Mouse (Mus musculus): ENCODE measurements around the gene Ccnd3. TPM values are rescaled to one million over a fixed set of nuclear protein-coding genes. Genes with fewer than 3 reads are reported as not detected.

The Ccnd3 gene
- polyA plus RNA-seq (2014; fragmentation: Nextera tagmentation; extraction: Ambion mirVana): 60.6 and 67.2 TPM in 2 replicates

DNA sequence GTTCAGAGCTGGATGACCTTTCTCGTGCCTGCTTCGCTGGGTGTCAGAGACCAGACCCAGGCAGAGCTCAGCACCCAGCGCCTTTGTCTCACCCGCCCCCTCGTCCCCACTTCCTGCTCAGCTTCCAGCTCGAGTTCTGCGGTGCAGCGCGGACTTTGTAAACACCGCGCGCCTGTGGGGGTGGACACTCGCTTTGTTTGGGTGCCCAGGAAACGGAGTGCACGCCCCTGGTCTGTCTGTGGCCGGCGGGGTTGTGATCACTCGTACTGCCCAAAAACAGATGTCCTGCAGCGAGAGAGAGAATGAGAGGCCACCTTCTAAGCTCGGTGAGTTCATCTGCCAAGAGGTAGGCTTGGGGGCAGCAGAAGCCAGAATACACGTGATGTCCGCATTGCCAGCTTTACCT, at the start of gene Ccnd3:
TSS of gene Ccnd3 (plus strand) at position 111 of the 406 bp plus-strand sequence.
- Histone ChIP-seq H3K9me3 (replicated peaks; ENCODE audit: control insufficient read depth, low read length) (no peaks in the 10 kb centered on the region), H3K36me3 (ENCODE audit: control insufficient read depth, insufficient read depth, low read length) (peaks cover 10% of the 10 kb centered on the region; the same call in 1 of the 2 replicates), H3K4me1 (ENCODE audit: control insufficient read depth, insufficient read depth, low read length) (peaks cover 7% of the 10 kb centered on the region), H3K9ac (ENCODE audit: low read length) (peak within 1 kb of the TSS; percentile 56), H3K27ac (ENCODE audit: low read depth, low read length) (no peak within 1 kb of the TSS), H3K4me3 (ENCODE audit: low read depth, low read length) (peak within 1 kb of the TSS; percentile 19), H3K27me3 (replicated peaks; ENCODE audit: control insufficient read depth, insufficient read depth, low read length) (no peaks in the 10 kb centered on the region), H3K4me2 (ENCODE audit: low read length) (peak within 1 kb of the TSS; percentile 51)
- DNase-seq (ENCODE audit: low spot score) (peak; percentile 28), ATAC-seq (no peak)
- 2% methylated on average over 22 of the region's 22 CpGs for WGBS

DNA sequence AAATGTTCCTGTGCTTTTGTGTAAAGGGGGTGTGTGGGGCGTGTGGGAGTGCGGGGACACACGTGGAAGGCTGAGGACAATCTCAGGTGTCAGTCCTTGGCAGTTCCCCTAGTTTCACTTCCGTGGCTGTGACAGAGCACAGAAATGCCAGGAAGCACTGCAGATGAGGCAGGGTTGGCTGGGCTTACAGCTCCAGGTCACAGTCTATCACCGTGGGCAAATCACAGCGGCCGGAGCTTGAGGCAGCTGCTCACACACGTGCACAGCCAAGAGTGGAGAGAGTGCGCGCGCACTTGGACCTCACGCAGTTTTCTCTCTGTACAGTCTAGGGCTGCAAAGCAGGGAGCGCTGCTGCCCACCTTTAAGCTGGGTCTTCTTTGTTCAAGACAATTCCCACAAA, 46.5 kb upstream of the Ccnd3 start:
- ATAC-seq (no peak), DNase-seq (ENCODE audit: low spot score) (no peak)
- 77% methylated on average over 13 of the region's 13 CpGs for WGBS
- H3K4me3 ChIP-seq (ENCODE audit: low read depth, low read length): no peak overlapping the region
- H3K36me3 ChIP-seq (ENCODE audit: control insufficient read depth, insufficient read depth, low read length): no peaks in the 10 kb centered on the region
- H3K4me1 ChIP-seq (ENCODE audit: control insufficient read depth, insufficient read depth, low read length): no peaks in the 10 kb centered on the region
- H3K27ac ChIP-seq (ENCODE audit: low read depth, low read length): no peak overlapping the region
- no peak overlapping the region for H3K9ac ChIP-seq (ENCODE audit: low read length)
- H3K27me3 ChIP-seq (replicated peaks; ENCODE audit: control insufficient read depth, insufficient read depth, low read length): no peaks in the 10 kb centered on the region
- H3K9me3 ChIP-seq (replicated peaks; ENCODE audit: control insufficient read depth, low read length): no peaks in the 10 kb centered on the region
- no peak overlapping the region for H3K4me2 ChIP-seq (ENCODE audit: low read length)

DNA sequence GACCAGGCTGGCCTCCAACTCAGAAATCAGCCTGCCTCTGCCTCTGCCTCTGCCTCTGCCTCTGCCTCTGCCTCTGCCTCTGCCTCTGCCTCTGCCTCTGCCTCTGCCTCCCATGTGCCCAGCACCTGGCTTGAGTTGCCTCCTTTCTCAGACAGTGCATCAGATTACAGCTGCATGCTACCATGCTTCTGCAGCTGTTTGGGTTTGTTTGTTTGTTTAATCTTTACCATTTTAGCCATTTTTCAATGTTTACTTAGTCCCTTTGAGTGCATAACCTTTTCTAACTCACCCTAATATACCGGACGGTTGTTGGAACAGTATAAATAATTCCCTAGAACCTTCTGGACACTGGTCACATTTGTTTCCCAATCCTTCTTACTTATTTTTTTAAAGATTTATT, 45.9 kb upstream of the Ccnd3 start:
- Histone ChIP-seq H3K9me3 (replicated peaks; ENCODE audit: control insufficient read depth, low read length) (no peaks in the 10 kb centered on the region), H3K36me3 (ENCODE audit: control insufficient read depth, insufficient read depth, low read length) (no peaks in the 10 kb centered on the region), H3K4me1 (ENCODE audit: control insufficient read depth, insufficient read depth, low read length) (no peaks in the 10 kb centered on the region), H3K27ac (ENCODE audit: low read depth, low read length) (no peak overlapping the region), H3K4me2 (ENCODE audit: low read length) (no peak overlapping the region), H3K4me3 (ENCODE audit: low read depth, low read length) (no peak overlapping the region), H3K27me3 (replicated peaks; ENCODE audit: control insufficient read depth, insufficient read depth, low read length) (no peaks in the 10 kb centered on the region), H3K9ac (ENCODE audit: low read length) (no peak overlapping the region)
- 94% methylated on average over 2 of the region's 2 CpGs for WGBS
- no peak for ATAC-seq
- no peak for DNase-seq (ENCODE audit: low spot score)

DNA sequence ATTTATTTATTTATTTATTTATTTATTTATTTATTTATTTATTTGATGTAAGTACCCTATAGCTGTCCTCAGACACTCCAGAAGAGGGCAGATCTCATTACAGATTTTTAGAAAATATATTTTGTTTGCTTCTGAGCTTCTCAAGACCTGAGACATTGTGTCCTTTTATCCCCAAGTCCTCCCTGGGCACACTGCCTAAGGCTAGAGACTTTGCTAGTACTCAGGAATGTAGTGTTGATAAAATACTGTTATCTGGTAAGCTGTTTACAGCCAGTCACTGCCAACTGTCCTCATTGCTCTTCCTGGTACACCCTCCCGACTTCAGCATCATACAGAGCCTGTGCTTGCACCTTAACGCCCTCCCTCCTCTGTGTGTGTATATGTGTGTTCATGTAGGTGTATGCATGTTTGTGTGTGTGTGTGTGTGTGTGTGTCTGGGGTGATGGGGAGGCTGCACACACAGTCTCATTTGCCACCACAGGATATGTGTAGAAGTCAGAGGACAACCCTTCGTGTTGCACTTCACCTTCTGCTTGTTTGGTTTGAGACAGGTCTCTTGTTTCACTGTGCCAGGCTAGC, 45.4 kb upstream of the Ccnd3 start:
- H3K36me3 ChIP-seq (ENCODE audit: control insufficient read depth, insufficient read depth, low read length): no peaks in the 10 kb centered on the region
- H3K4me1 ChIP-seq (ENCODE audit: control insufficient read depth, insufficient read depth, low read length): no peaks in the 10 kb centered on the region
- no peak overlapping the region for H3K27ac ChIP-seq (ENCODE audit: low read depth, low read length)
- H3K4me3 ChIP-seq (ENCODE audit: low read depth, low read length): no peak overlapping the region
- H3K9me3 ChIP-seq (replicated peaks; ENCODE audit: control insufficient read depth, low read length): no peaks in the 10 kb centered on the region
- no peaks in the 10 kb centered on the region for H3K27me3 ChIP-seq (replicated peaks; ENCODE audit: control insufficient read depth, insufficient read depth, low read length)
- H3K4me2 ChIP-seq (ENCODE audit: low read length): no peak overlapping the region
- DNase-seq (ENCODE audit: low spot score) (no peak), ATAC-seq (no peak)
- H3K9ac ChIP-seq (ENCODE audit: low read length): no peak overlapping the region
- 67% methylated on average over 3 of the region's 3 CpGs for WGBS

DNA sequence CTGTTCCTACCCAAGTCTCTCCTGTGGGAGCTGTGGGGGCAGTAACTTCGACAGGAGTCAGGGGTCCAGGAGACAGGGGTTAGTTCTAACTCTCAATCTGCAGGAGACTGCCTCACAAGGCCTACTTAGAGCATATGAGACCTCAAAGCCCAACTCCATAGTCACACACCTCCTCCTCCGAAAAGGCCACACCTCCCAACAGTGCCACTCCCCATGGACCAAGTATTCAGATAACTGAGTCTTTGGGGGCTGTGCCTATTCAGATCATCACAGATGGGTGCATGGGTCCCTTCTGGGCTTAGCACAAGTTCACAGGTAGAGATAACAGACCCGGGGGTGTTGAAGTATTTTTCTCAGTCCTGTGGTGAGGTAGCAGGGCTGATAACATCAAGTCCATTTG, 43.2 kb upstream of the Ccnd3 start:
- no peak overlapping the region for H3K4me2 ChIP-seq (ENCODE audit: low read length)
- no peaks in the 10 kb centered on the region for H3K36me3 ChIP-seq (ENCODE audit: control insufficient read depth, insufficient read depth, low read length)
- DNase-seq (ENCODE audit: low spot score) (no peak), ATAC-seq (no peak)
- H3K27ac ChIP-seq (ENCODE audit: low read depth, low read length): no peak overlapping the region
- H3K27me3 ChIP-seq (replicated peaks; ENCODE audit: control insufficient read depth, insufficient read depth, low read length): 0 out of 2 replicates have a peak, but pooled peaks cover 7% of the 10 kb centered on the region
- no peak overlapping the region for H3K4me3 ChIP-seq (ENCODE audit: low read depth, low read length)
- no peaks in the 10 kb centered on the region for H3K4me1 ChIP-seq (ENCODE audit: control insufficient read depth, insufficient read depth, low read length)
- no peak overlapping the region for H3K9ac ChIP-seq (ENCODE audit: low read length)
- 78% methylated on average over 3 of the region's 3 CpGs for WGBS
- no peaks in the 10 kb centered on the region for H3K9me3 ChIP-seq (replicated peaks; ENCODE audit: control insufficient read depth, low read length)

DNA sequence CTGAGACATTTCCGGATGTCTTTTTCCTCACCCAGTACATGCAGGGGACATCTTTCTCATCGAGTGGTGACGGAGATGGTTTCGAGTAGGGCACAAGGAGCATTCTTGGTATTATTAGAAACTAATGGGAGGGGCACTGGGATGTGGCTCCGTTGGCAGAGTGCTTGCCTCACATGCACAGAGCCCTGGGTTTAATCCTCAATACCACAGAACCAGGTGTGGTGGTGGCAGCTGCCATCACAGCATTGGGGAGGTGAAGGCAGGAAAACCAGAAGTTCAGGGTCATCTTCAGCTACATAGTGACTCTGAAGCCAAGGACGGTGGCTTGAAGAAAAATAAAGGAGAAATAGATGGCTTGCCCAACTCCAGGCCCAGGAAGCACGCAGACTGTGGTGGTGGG, 42.6 kb upstream of the Ccnd3 start:
- Histone ChIP-seq H3K4me1 (ENCODE audit: control insufficient read depth, insufficient read depth, low read length) (no peaks in the 10 kb centered on the region), H3K36me3 (ENCODE audit: control insufficient read depth, insufficient read depth, low read length) (no peaks in the 10 kb centered on the region), H3K4me3 (ENCODE audit: low read depth, low read length) (no peak overlapping the region), H3K27me3 (replicated peaks; ENCODE audit: control insufficient read depth, insufficient read depth, low read length) (peaks cover 12% of the 10 kb centered on the region), H3K27ac (ENCODE audit: low read depth, low read length) (no peak overlapping the region), H3K9me3 (replicated peaks; ENCODE audit: control insufficient read depth, low read length) (no peaks in the 10 kb centered on the region), H3K4me2 (ENCODE audit: low read length) (no peak overlapping the region), H3K9ac (ENCODE audit: low read length) (no peak overlapping the region)
- WGBS: 85% methylated on average over 7 of the region's 7 CpGs
- DNase-seq (ENCODE audit: low spot score) (no peak), ATAC-seq (no peak)

DNA sequence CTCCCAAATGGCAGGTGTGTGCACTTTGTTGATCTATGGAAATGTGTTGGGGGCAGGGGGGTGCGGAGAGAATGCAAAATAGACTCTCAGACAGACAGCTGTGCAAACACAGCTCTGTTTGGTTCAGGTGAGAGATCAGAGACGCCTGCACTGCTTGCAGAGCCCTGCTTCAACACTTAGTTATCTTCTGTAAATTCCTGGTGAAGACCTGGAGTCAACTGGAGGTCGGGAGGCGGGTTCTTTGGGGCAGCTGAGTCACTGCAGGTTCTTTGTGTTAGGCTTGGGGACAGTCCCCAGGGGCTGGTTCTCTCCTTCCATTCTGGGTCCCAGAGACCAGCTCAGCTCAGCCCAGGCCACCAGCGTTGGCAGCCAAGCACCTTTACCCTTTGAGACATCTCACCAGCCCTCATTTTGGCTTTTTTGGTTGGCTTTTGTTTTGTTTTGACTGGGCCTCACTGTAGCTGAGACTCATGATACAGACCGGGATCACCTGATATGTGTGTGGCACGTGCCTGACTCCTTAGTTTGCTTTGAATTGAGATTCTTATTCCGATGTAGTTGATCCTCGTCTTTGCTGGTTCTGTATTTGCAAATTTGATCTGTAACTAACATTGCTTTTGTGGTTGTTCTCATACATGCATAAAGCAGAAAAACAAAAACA, 42.0 kb upstream of the Ccnd3 start:
- Histone ChIP-seq H3K9me3 (replicated peaks; ENCODE audit: control insufficient read depth, low read length) (no peaks in the 10 kb centered on the region), H3K27me3 (replicated peaks; ENCODE audit: control insufficient read depth, insufficient read depth, low read length) (peaks cover 18% of the 10 kb centered on the region), H3K36me3 (ENCODE audit: control insufficient read depth, insufficient read depth, low read length) (no peaks in the 10 kb centered on the region), H3K27ac (ENCODE audit: low read depth, low read length) (no peak overlapping the region), H3K9ac (ENCODE audit: low read length) (no peak overlapping the region), H3K4me2 (ENCODE audit: low read length) (no peak overlapping the region), H3K4me3 (ENCODE audit: low read depth, low read length) (no peak overlapping the region), H3K4me1 (ENCODE audit: control insufficient read depth, insufficient read depth, low read length) (no peaks in the 10 kb centered on the region)
- 60% methylated on average over 9 of the region's 9 CpGs for WGBS
- ATAC-seq: no peak
- DNase-seq (ENCODE audit: low spot score): no peak

DNA sequence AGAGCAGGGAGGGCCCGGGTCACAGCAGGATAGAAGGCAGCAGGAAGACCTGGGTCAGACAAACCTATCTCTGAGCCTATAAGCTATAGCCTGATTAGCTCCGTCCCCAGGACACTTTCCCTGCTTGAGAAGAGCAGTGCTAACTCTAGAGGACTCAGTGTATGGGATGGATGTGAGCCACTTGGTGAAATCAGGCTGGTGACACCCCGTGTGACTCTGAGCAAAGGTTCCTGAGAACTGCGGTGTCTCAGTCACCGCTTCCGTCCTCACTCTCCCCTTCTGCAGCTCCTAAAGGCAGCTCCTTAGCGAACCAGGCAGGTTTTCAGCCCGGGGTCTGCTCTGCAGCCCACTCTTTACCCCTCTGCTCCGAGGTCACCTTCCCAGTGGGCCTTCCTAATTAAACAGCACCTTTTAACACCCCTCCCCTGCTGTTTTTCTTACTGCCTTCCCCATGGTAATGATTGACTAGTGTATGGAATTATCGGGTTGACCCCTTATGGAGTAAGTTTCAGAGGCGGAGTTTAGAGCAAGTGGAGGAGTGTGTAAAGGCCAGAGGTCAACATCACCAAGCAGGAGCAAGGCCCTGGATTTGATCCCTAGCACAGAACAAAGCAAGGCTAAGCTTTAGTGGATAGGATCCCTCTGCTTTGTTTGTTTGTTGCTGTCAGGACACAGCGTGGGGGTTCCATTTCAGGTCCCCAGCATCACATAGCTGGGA, 40.4 kb upstream of the Ccnd3 start:
- no peak overlapping the region for H3K4me2 ChIP-seq (ENCODE audit: low read length)
- no peaks in the 10 kb centered on the region for H3K9me3 ChIP-seq (replicated peaks; ENCODE audit: control insufficient read depth, low read length)
- H3K27me3 ChIP-seq (replicated peaks; ENCODE audit: control insufficient read depth, insufficient read depth, low read length): peaks cover 28% of the 10 kb centered on the region
- H3K36me3 ChIP-seq (ENCODE audit: control insufficient read depth, insufficient read depth, low read length): no peaks in the 10 kb centered on the region
- WGBS: 48% methylated on average over 12 of the region's 12 CpGs
- DNase-seq (ENCODE audit: low spot score): no peak
- no peak overlapping the region for H3K4me3 ChIP-seq (ENCODE audit: low read depth, low read length)
- ATAC-seq: no peak
- H3K27ac ChIP-seq (ENCODE audit: low read depth, low read length): no peak overlapping the region
- no peak overlapping the region for H3K9ac ChIP-seq (ENCODE audit: low read length)
- H3K4me1 ChIP-seq (ENCODE audit: control insufficient read depth, insufficient read depth, low read length): peaks cover 3% of the 10 kb centered on the region; the same call in 1 of the 2 replicates

DNA sequence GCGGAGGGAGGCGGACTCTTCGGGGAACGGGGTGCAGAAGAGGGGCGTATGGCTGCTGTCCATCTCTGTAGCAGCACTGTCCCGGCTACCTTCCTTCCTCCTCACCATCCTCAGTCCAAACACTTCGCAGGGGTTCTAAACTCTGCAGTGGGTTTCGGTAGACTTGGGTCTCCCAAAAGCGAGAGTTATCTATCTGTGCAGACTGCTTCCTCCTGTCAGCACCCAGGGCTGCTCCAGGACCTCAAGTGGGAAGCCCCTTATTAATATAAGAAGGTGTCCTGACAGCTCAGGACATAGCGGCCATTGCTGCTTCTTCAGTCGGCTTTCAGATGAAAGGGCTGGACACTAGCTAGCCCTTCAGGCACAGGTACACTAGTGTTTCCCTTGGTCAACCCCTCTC, 39.8 kb upstream of the Ccnd3 start:
- no peaks in the 10 kb centered on the region for H3K9me3 ChIP-seq (replicated peaks; ENCODE audit: control insufficient read depth, low read length)
- H3K36me3 ChIP-seq (ENCODE audit: control insufficient read depth, insufficient read depth, low read length): no peaks in the 10 kb centered on the region
- H3K27ac ChIP-seq (ENCODE audit: low read depth, low read length): no peak overlapping the region
- 78% methylated on average over 11 of the region's 11 CpGs for WGBS
- H3K27me3 ChIP-seq (replicated peaks; ENCODE audit: control insufficient read depth, insufficient read depth, low read length): peaks cover 28% of the 10 kb centered on the region
- peaks cover 3% of the 10 kb centered on the region for H3K4me1 ChIP-seq (ENCODE audit: control insufficient read depth, insufficient read depth, low read length)
- ATAC-seq: no peak
- no peak overlapping the region for H3K9ac ChIP-seq (ENCODE audit: low read length)
- H3K4me3 ChIP-seq (ENCODE audit: low read depth, low read length): no peak overlapping the region
- no peak overlapping the region for H3K4me2 ChIP-seq (ENCODE audit: low read length)
- DNase-seq (ENCODE audit: low spot score): no peak
